Mouse (Mus musculus): ENCODE measurements around the gene Ackr2. TPM values are rescaled to one million over a fixed set of nuclear protein-coding genes. Genes with fewer than 3 reads are reported as not detected.
A peak's percentile ranks its signal among the peaks of the same experiment; 100 is the strongest.

Gene Ackr2
- total RNA-seq (2021): 1 to 10 TPM in 1 of 2 experiments, under 1 TPM in 1; 0.90 to 1.6 TPM
- long read RNA-seq, experiment 1, partial matches to known transcripts: 0 of 1 reads
- long read RNA-seq, experiment 1, other reads (novel, unspliced or antisense): 0 of 1 reads
- long read RNA-seq, experiment 2: 0 reads

DNA sequence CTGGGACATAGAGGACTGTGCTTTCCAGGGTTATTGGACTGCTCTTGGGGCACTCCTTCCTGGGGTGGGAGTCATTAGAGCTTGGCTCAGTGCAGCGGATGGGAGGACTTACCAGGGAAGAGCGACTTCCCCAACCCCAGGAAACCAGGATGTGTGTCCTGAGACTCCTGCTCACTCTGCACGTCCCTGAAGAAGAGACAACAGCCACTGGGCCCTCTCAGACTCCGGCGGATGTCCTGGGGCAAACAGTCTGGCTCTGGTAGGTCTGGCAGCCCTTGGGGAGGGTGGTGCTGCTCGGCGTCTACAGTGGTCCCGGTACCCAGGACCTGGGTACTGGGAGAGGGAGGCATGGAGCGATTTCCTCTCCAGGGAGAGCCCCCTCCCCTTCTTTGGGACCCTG lies at the start of gene Ackr2:
Gene Ackr2, plus strand, starts transcription at position 111 of the 400 bp plus-strand sequence.
- no peak for DNase-seq (ENCODE audit: low spot score in 2 of 2)

DNA sequence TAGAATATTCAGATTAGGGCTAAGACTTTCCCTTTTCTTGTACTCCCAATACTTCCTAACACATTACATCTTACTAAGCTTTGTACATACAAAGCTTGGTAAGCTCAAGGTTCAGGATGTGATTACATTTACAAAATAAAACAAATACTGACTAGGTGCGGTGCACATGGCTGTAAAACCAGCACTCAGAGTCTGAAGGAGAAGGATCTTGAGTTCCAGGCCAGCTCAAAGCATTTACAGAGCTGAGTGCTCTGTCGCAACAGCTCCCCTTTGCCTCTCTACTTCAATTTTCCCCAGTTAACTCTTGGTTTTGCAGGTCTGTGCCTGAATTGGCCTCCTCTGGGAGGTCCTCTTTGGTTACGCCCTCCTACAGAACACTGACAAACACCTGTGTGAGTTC lies 43.9 kb upstream of the Ackr2 start:
- DNase-seq (ENCODE audit: low spot score in 2 of 2): no peak

DNA sequence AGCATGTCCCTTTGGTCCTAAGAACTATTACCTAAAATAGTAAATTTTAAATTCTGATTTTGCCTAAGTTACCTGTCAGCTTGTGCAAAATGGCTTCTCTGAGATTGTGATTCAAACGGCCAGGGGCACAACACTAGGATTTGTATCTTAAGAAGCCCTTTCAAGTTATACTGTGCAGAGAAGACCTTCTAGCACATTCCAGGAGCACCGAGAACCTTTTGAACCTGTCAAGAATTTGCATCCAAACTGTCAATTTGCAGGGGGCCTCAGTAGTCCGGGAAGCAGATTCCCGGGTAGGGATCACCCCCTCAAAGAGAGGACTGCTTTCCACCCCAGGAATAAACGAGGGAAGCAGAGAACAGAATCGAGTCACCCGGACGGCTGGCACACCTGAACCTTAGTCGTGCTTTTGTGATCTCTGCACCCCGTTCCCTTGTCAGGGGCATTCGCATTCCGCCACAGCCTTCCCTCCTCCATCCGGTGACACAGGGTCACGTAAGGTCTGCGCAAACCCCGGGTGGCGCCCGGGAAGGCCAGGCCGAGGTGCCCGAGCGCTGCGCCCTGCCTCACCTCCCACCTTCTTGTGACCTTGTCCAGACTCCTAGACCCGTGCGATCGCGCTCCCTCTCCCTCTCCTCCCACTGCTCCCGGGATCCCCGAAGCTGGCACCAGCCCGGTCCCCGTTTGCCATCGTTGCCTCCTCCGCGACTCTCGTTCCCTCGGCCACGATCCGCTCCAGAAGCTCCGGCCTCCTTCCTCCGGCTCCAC lies 41.3 kb upstream of the Ackr2 start:
- DNase-seq (ENCODE audit: low spot score in 2 of 2): peak in 1 of 2 experiments; percentile 24

DNA sequence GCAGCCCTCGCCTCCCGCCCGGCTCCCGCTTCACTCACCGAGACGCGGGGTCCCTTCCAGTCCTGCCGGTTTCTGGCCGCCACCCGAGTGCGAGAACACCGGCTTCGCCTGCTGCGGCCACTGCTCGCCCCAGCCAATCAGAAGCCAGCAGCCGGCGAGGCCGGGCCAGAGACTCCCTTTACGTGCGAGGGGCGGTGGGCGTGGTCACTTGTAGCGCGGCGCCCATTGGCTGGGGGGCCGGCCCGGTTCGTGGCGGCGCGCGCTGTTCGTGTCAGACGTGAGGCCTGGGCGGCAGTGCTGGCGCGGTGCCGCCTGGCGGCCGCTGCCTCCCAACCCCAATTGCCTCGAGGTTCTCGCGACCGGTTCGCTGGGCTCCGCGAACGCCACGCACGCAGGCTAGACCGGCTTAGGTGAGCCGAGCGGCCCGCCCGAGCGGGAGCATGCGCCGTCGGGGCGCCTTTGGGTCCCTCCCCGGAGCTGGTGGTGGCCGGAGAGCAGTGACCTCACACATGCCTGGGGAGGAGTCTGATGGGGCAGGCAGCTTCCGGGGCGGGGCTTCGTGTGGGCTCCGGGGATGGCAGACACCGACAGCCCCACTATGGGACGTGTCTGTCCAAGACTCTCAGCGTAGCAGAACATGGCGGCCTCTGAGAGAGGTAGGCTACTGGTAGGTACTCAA lies 40.5 kb upstream of the Ackr2 start:
- DNase-seq (ENCODE audit: low spot score in 2 of 2): peak; percentile 96 to 98

DNA sequence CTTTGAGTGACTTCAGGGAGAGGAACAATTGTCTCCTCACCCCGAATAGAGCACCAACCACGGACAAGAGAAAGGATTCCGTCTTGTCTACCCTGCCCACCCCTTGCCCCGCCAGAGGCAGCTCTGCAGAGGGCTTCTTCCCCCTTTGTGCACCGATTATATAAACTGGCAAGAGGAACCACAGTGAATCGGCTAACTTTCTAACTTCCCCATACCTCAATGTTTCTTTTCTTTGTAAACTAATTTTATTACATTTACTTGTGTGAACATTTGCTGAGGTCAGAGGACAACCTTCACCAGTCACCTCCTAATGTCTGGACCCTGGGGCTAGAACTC lies 40.0 kb upstream of the Ackr2 start, which contains the start of gene Higd1a:
Gene Higd1a, minus strand, starts transcription at position 210 of the 336 bp plus-strand sequence.
- no peak for DNase-seq (ENCODE audit: low spot score in 2 of 2)

DNA sequence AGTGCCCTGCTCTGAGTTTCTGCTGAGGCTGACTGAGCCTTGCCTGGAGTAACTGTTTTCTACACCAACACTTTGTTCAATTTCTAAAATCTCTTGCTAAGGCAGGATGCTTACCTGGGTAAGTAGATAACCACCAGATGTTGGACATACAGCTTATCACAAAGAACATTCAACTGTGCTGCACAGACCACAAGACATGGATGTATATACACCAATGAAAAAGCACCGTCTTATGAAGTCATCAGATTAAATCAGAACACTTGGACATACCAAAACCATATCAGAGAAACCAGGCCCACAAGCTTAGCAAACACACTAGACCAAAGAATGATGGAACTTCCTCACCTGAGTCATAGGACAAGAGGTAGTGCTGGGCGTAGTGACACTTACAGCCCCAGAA lies 38.8 kb upstream of the Ackr2 start:
- no peak for DNase-seq (ENCODE audit: low spot score in 2 of 2)

DNA sequence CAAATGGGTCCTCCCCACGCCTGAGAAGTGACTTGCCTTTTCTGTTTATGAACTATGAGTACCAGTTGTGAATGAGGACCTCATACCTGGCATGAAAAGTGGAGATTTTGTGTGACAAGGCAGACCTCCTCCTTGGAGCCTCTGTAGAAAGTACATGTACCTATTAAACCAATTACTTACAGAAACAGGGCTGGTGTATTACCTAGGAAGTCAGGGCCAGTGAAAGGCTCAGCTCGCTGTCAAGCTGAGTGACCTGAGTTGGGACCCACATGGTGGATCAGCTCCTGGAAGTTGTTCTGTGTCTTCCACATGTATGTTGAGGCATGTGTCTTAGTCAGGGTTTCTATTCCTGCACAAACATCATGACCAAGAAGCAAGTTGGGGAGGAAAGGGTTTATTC lies 37.2 kb upstream of the Ackr2 start:
- DNase-seq (ENCODE audit: low spot score in 2 of 2): no peak

DNA sequence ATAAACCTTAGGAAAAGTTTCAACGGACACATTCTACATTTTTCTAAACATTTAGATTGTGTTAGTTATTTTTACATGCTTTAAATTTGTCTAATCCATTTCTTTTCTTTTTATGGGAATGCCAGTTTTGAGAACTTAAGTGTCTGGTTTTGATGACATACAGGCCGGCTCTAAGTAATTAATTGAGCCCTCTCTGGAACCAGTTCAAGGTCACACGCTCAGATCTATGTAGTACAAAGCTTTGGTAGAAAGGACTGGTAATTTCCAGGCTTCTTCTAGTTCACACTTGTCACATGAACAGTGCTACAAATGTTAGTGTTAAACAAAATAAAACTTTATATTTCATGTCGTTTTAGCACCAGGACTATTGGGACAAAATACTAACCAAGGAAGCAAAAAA lies 33.3 kb upstream of the Ackr2 start:
- no peak for DNase-seq (ENCODE audit: low spot score in 2 of 2)

DNA sequence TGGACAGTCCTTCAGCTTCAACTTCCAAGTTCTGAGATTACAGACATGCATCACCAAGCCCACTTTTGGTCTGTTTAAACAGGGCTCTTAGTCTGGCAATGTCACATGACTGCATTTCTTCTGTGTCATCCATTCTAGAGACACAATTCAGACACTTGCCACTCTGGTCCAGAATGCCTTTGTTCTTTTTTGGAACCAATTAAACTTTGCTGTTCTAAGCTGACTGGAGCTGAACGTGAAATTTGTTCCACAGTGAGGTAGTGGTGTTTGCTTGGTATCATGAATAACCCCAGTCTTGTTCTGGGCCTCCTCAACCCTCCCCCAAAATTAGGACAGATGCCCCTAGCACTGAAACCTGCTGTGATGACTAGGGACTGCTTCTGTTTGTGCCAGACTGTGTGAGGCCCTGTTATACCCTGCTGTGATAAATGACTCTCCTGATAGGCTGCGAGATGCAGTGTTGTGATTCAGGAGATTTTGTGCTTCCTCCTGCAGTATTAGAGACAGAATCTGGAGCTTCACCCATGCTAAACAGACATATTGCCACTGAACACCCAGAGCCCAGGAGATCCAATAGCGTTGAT lies 32.6 kb upstream of the Ackr2 start:
- no peak for DNase-seq (ENCODE audit: low spot score in 2 of 2)

DNA sequence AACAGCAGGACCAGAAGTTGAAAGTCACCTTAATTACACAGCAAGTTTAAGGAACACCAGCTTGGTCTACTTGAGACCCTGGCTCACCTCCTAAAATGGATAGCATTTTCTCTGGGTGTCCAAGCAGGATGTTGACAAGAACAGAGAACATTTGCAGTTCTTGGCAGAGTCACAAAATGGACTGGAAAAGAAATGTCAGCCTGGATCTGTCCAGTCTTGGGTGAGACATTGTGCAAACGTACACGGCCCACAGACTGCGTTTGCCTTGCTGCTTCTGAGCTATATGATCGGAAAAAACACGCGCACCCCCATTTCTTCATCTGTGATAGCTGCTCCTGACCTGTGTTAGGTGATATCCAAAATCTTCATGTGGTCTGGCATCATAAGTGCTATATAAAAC lies 30.5 kb upstream of the Ackr2 start:
- no peak for DNase-seq (ENCODE audit: low spot score in 2 of 2)

DNA sequence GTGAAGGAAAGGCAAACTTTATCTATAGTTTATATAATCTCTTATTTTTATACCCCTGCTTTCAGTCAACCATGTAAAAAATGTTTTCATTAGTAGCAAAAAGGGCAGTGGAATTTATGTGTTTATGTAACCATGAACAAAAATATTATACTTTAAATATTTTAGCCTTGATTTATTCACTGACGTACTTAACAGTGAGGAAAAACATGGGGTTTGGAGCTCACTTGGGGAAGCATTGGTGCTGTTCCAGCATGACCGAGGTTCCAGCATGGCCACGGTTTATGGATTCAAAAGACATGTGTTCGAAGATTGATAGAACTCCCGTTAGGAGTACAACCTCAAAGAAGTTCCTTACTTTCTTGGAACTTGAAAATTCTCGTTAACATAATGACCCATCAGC lies 29.9 kb upstream of the Ackr2 start:
- DNase-seq (ENCODE audit: low spot score in 2 of 2): no peak

DNA sequence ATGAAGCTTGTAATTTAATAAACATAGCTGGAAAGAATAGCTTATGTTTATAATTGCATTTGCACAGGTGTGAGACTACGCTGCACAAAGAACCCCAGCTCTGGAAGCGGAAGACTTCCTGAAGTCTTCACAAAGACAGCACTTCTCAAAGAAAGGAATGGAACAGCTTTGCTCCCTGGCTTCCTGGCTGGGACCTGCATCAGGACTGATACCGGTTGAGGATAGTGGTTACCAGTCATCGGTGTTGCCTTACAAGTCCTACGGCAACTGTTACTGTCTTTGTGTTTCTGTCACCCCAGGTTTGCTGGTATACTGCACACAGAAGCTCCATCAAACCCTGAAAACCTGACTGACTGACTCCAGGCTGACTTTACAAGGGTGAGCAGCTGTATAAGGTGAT lies 28.7 kb upstream of the Ackr2 start:
- DNase-seq (ENCODE audit: low spot score in 2 of 2): no peak

DNA sequence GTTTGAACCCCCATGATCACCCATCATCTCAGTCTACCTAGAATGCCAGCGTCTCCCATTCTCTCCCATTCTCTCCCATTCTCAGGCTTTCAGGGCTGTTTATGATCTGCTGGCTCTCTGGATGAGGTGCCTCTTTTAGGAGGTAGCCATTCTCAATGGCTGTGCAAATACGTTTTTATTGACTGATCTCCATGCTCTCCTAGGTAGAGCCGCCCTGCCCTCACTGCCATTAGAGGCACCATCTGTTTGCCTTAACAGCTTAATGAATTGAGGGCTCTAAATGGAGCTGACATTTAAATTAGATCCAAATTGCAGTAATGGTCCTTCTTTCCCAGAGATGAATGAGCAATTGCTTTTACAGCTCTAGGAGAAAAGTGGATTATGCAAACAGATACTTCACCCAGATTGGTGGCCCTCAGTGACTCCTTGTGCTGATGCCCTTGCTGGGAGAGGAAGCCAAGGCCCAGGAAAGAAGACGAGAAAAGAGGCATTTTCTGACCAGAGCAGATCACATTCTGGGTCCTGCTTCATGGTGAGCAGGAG lies 28.1 kb upstream of the Ackr2 start:
- DNase-seq (ENCODE audit: low spot score in 2 of 2): no peak

DNA sequence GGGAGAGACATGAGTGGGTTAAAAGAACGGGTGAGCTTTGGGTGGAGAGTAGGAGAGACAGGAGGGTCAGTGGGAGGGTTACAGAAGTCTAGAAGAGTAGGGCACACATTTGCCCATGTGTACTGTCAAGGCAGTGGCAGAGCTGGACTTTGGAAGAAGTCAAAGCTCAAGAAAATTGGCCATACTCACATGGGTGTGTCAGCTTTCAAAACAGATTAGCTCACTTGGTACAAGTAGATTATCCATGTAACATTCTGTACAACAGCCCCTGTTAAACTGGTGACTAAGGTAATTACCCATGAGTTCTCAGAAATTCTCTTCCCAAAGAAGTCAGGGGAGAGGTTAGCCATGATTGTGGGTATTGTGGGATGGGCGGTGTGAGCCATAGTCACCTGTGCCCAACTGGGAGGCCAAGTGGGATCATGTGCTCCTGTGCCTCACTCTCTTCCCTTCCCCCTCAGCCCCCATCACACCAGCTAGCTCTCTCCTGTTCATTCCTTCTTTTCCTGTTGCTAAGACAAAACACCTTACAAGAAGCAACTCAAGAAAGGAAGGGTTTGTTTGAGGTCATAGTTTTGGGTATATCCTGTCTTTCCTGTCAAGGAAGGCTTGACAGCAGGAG lies 26.0 kb upstream of the Ackr2 start:
- DNase-seq (ENCODE audit: low spot score in 2 of 2): no peak

DNA sequence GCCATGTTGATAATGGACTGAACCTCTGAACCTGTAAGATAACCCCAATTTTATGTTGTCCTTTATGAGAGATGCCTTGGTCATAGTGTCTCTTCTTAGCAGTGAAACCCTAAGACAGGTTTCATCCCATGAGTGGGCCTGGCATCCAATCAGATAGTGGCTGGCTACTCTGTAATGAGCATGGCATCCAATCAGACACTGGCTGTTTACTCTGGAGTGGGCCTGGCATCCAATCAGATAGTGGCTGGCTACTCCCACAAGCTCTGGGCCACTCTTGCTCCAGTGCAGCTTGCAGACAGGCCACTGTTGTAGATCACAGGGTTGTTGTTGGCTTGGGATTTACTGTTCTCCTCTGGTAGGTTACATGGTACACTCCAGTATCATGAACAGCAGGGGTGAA lies 24.6 kb upstream of the Ackr2 start:
- DNase-seq (ENCODE audit: low spot score in 2 of 2): no peak

DNA sequence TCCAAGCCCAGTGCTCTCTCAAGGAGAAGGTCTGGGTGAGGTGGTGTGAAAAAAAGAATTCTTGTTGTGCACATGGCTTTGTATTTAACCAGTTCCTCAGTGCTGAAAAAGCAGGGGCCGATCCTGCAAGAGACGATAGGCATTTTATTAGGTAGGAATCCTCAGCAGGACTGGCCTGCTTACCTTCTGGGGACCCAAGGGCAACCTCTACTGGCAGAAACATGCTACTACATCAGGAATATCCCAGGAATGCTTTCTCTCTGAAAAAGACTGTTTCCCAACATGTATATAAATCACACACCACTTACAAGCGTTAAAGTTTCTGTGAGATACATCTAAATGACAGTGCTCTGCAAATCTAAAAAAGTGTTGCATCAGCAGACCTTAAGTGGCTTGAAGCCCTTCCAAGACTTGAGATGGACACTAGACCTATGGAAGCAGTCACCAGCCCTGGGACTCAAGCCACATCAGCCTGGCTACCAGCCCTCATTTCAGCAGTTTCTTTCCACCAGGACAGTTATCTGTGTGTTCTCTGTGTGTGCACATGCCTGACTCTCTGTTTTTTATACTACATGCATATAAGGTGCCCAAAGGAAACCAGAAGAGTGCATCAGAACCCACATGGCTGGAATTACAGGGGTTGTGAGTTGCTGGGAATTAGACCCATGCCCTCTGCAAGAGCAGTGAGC lies 21.0 kb upstream of the Ackr2 start:
- peak in 1 of 2 experiments; percentile 35 for DNase-seq (ENCODE audit: low spot score in 2 of 2)

DNA sequence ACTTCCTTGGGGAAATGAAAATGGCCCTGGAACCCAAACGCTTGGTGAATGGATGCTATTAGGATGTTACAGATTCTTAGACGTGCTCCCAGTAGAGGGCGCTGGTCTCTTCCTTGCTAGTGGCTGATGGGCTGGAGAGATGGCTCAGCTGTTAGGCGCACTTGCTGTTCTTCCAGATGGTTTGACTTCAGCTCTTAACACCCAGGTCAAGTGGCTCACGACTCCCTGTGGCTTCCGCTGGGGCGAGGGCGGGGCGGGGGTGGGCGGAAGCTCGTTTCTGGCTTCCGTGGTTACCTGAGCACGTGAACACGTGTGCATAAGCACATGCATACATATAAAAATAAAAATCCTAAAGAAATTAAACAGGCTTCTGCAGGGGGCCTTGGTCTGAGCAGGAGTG lies 17.3 kb upstream of the Ackr2 start:
- peak in 1 of 2 experiments; percentile 54 for DNase-seq (ENCODE audit: low spot score in 2 of 2)

DNA sequence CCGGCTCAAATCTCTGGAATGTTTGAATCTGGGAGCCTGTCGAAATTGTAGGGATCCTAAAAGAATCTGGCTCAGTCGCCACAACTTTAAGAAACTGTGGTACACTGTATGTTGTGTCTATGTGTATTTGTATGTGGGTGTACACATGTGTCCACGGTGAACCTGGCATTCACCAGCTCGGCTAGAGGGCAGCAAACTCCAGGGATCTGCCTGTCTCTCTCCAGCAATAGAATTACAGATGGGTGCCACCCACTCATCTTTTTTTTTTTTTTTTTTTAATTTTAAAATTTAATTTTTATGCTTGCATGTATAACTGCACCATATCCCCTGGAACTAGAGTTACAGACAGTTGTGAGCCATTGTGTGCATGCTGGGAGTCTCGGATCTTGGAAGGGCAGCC lies 16.9 kb upstream of the Ackr2 start:
- no peak for DNase-seq (ENCODE audit: low spot score in 2 of 2)

DNA sequence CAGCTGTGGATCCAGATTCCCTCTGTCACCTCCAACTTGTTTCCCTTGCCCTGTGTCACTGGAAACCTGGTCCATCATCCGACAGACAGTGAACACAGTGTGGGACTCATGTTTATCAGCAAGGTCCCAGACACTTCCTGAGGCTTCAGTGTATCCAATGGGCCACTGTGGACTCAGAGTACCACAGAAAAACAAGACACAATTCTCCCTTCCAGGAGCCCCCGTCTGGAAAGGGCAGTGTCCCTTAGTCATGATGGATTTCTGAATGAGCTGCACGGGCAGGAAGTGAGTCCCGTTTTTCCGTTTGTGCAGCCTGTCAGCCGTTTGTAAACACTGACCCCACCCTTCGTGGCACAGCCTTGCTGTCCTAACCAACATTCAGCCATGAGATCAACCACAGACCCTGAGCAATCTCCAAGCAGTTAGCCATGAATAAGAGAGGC lies 16.1 kb upstream of the Ackr2 start:
- DNase-seq (ENCODE audit: low spot score in 2 of 2): no peak

DNA sequence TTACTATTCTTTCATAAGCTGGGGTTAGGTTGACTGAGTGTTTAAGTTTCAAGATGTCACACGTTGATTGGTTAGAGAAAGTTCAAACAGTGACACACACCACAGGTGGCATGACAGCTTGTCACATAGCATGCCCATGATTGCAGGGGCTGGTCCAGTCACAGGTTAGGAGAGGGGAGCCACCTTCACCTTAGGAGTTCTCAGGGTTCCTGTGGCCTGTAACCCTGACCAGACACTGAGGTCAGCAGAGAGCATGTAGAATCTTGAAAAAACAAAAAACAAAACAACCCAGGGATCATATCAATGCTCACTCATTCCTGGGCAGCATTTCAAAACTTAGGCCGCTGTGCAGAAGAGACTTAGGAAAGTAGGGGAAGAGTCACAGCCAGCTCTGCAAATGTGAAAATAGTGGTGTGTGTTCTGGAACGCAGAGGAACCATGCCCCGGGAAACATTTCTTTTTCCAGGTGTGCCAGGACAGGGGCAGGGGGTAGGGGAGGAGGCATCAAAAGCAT lies 8.2 kb upstream of the Ackr2 start:
- no peak for DNase-seq (ENCODE audit: low spot score in 2 of 2)
